Mouse (Mus musculus) B cell, adult 2 months (primary cell): ENCODE measurements around the gene Best2.
A peak's percentile ranks its signal among the peaks of the same experiment; 100 is the strongest.

Source experiments
- DNase-seq, 2 experiments: peaks; one replicate each; pipeline ENCODE4 v3.0.0; 2022

The Best2 gene

GRCm38 (mm10) chr8:84981644-84982498, 32.5 kb downstream of the Best2 start:
- DNase-seq: peak in 1 of 2 experiments; percentile 35

- DNase-seq: peak; percentile 59 to 63
Observed at GRCm38 (mm10) chr8:84980622-84981358, 33.5 kb downstream of the Best2 start.

GRCm38 (mm10) chr8:84979599-84980421, 34.5 kb downstream of the Best2 start:
- DNase-seq: peak; percentile 95 to 97

- peak; percentile 95 to 97 for DNase-seq
Observed at GRCm38 (mm10) chr8:84978248-84978940, 35.9 kb downstream of the Best2 start, which contains the start of gene Junb. Gene Junb (minus strand): TSS chr8:84978718.

GRCm38 (mm10) chr8:84977435-84978247, 36.7 kb downstream of the Best2 start:
- DNase-seq: peak; percentile 81

GRCm38 (mm10) chr8:84976763-84977434, 37.4 kb downstream of the Best2 start:
- peak in 1 of 2 experiments; percentile 57 for DNase-seq

- peak; percentile 96 to 97 for DNase-seq
Observed at GRCm38 (mm10) chr8:84976031-84976762, 38.1 kb downstream of the Best2 start.

GRCm38 (mm10) chr8:84975434-84975833, 38.9 kb downstream of the Best2 start:
- peak; percentile 90 to 93 for DNase-seq

GRCm38 (mm10) chr8:84974543-84975142, 39.7 kb downstream of the Best2 start:
- peak; percentile 29 to 37 for DNase-seq

- peak; percentile 73 to 77 for DNase-seq
Observed at GRCm38 (mm10) chr8:84973803-84974542, 40.4 kb downstream of the Best2 start.

GRCm38 (mm10) chr8:84973079-84973478, 41.3 kb downstream of the Best2 start:
- no peak for DNase-seq

- DNase-seq: no peak
Observed at GRCm38 (mm10) chr8:84970913-84971312, 43.4 kb downstream of the Best2 start.

- no peak for DNase-seq
Observed at GRCm38 (mm10) chr8:84970135-84970790, 44.1 kb downstream of the Best2 start.

GRCm38 (mm10) chr8:84969241-84970134, 44.8 kb downstream of the Best2 start, which contains the start of the genes Gm49661, Prdx2 and Rnaseh2a:
Gene Gm49661 (minus strand): TSS chr8:84969433.
Gene Prdx2 (plus strand): TSS chr8:84969587.
Gene Rnaseh2a (minus strand): TSS chr8:84969767.
- DNase-seq: peak; percentile 57 to 63

GRCm38 (mm10) chr8:84968650-84969049, 45.7 kb downstream of the Best2 start:
- DNase-seq: no peak

GRCm38 (mm10) chr8:84967532-84968304, 46.6 kb downstream of the Best2 start:
- no peak for DNase-seq
